Mouse (Mus musculus): Measurements from ENCODE around the gene Snx1.

Snx1 gene

GRCm38 (mm10) chr9:66051493-66051892, 74.9 kb downstream of the Snx1 start:
- no peak for DNase-seq (ENCODE audit: low read depth, low spot score)

GRCm38 (mm10) chr9:66049931-66050601, 76.3 kb downstream of the Snx1 start:
- no peak for DNase-seq (ENCODE audit: low read depth, low spot score)

GRCm38 (mm10) chr9:66043241-66043640, 83.1 kb downstream of the Snx1 start:
- no peak for DNase-seq (ENCODE audit: low read depth, low spot score)

GRCm38 (mm10) chr9:66042331-66042730, 84.1 kb downstream of the Snx1 start:
- DNase-seq (ENCODE audit: low read depth, low spot score) = no peak

- DNase-seq (ENCODE audit: low read depth, low spot score) = no peak
Measured at GRCm38 (mm10) chr9:66040801-66041200, 85.6 kb downstream of the Snx1 start.

- no peak for DNase-seq (ENCODE audit: low read depth, low spot score)
Measured at GRCm38 (mm10) chr9:66039290-66039689, 87.1 kb downstream of the Snx1 start.

- DNase-seq (ENCODE audit: low read depth, low spot score) = no peak
Measured at GRCm38 (mm10) chr9:66038581-66038980, 87.8 kb downstream of the Snx1 start.
